Comparison of ENCODE assay signal across 8 mouse cellular contexts in the genomic region with DNA sequence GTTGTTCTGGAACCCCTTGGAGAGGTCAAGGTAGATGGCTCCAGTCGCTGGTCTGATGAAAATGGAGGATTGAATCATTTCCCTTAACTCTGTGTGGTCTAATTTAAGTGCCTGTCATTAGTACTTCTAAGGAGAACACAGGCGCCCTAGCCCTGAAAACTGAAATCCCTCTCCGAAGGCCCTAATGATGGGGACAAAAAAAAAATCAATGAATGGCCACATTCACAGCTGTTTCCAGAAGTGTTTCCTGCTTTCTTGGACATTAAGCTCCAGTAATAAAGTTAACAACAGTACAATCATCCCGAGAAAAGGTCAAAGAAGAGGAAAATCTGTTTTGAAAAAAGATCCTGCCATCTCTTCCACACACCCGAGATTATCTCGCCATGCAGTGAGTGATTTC.
A peak's percentile ranks its signal among the peaks of the same experiment; 100 is the strongest.
DNase-seq lines count a peak whose midpoint lies in the region; ATAC-seq and TF ChIP-seq lines count a peak whose summit lies in the region.

No protein-coding gene starts in this region.

- in situ Hi-C loops in ES-E14 (cut with MboI; ENCODE audit: low sequenced_read_pairs in 2 of 2, unreplicated experiment in 2 of 2), result loop anchor here (25.0 kb wide), 1 partner anchor 166 kb away; a partner anchor contains a TSS

- H3K27me3 ChIP-seq in heart, embryonic 13.5 days (replicated peaks), result no peaks in the 10 kb centered on the region
- H3K27me3 ChIP-seq in hindbrain, embryonic 13.5 days, result no peaks in the 10 kb centered on the region
- no peaks in the 10 kb centered on the region for H3K27me3 ChIP-seq in midbrain, embryonic 11.5 days (ENCODE audit: control insufficient read depth, insufficient read depth, low read length)

- no peak for TF ChIP-seq CTCF in lung, adult 2 months (IDR thresholded peaks at IDR 0.05; ENCODE audit: insufficient read depth, low read length)

- 34% methylated on average over 6 of the region's 6 CpGs for whole genome bisulfite sequencing in heart, embryonic 13.5 days
- WGBS in hindbrain, embryonic 13.5 days, result 41% methylated on average over 6 of the region's 6 CpGs
- WGBS in midbrain, embryonic 11.5 days, result 51% methylated on average over 6 of the region's 6 CpGs
- 41% methylated on average over 6 of the region's 6 CpGs for WGBS in lung, adult 2 months

- TF ChIP-seq POLR2A in lung, adult 2 months (IDR thresholded peaks at IDR 0.05; ENCODE audit: borderline replicate concordance, extremely low read depth, low read depth, low read length), result no peak

- H3K4me1 ChIP-seq in heart, embryonic 13.5 days, result peaks cover 58% of the 10 kb centered on the region
- H3K4me1 ChIP-seq in ES-E14 (ENCODE audit: control insufficient read depth in 2 of 2, insufficient read depth in 2 of 2, low read length in 2 of 2, poor library complexity in 1 of 2), result peaks cover 11 to 21% of the 10 kb centered on the region in 2 experiments; a peak in 2 of 4 replicates
- H3K4me1 ChIP-seq in hindbrain, embryonic 13.5 days (replicated peaks), result peaks cover 41% of the 10 kb centered on the region
- peaks cover 24% of the 10 kb centered on the region for H3K4me1 ChIP-seq in midbrain, embryonic 11.5 days (ENCODE audit: control insufficient read depth, insufficient read depth, low read length)
- peaks cover 12% of the 10 kb centered on the region for H3K4me1 ChIP-seq in lung, adult 2 months (ENCODE audit: control insufficient read depth, insufficient read depth, low read length)

- peak overlapping the region; percentile 71 for H3K4me2 ChIP-seq in heart, embryonic 13.5 days
- H3K4me2 ChIP-seq in hindbrain, embryonic 13.5 days, result peak overlapping the region; percentile 48
- H3K4me2 ChIP-seq in midbrain, embryonic 11.5 days, result no peak overlapping the region

- H3K36me3 ChIP-seq in heart, embryonic 13.5 days, result no peaks in the 10 kb centered on the region
- no peaks in the 10 kb centered on the region for H3K36me3 ChIP-seq in ES-E14 (ENCODE audit: control insufficient read depth, insufficient read depth, low read length, poor library complexity, severe bottlenecking)
- no peaks in the 10 kb centered on the region for H3K36me3 ChIP-seq in hindbrain, embryonic 13.5 days
- H3K36me3 ChIP-seq in midbrain, embryonic 11.5 days (ENCODE audit: control insufficient read depth, insufficient read depth, low read length), result no peaks in the 10 kb centered on the region

- peak overlapping the region; percentile 45 for H3K4me3 ChIP-seq in heart, embryonic 13.5 days
- H3K4me3 ChIP-seq in ES-E14 (ENCODE audit: insufficient read depth in 1 of 2, low read depth in 1 of 2, low read length in 2 of 2, poor library complexity in 1 of 2, severe bottlenecking in 1 of 2), result peak overlapping the region; percentile 43 to 58
- no peak overlapping the region for H3K4me3 ChIP-seq in hindbrain, embryonic 13.5 days
- no peak overlapping the region for H3K4me3 ChIP-seq in midbrain, embryonic 11.5 days (ENCODE audit: low read depth, low read length)
- no peak overlapping the region for H3K4me3 ChIP-seq in lung, adult 2 months (replicated peaks; ENCODE audit: extremely low read depth, low read depth, low read length)

- no peaks in the 10 kb centered on the region for H3K9me3 ChIP-seq in heart, embryonic 13.5 days
- H3K9me3 ChIP-seq in ES-E14 (ENCODE audit: control insufficient read depth, insufficient read depth, low read depth, low read length), result no peaks in the 10 kb centered on the region
- no peaks in the 10 kb centered on the region for H3K9me3 ChIP-seq in hindbrain, embryonic 13.5 days
- no peaks in the 10 kb centered on the region for H3K9me3 ChIP-seq in midbrain, embryonic 11.5 days (ENCODE audit: control insufficient read depth, low read length)

- peak overlapping the region; percentile 98 for H3K27ac ChIP-seq in heart, embryonic 13.5 days (replicated peaks)
- H3K27ac ChIP-seq in ES-E14 (ENCODE audit: insufficient read depth, low read depth, low read length, poor library complexity, severe bottlenecking), result peak overlapping the region; percentile 84; the same call in 1 of the 2 replicates
- H3K27ac ChIP-seq in hindbrain, embryonic 13.5 days, result peak overlapping the region; percentile 95
- H3K27ac ChIP-seq in midbrain, embryonic 11.5 days (ENCODE audit: low read depth, low read length), result peak overlapping the region; percentile 55; the same call in 1 of the 2 replicates

- peak overlapping the region; percentile 78 for H3K9ac ChIP-seq in heart, embryonic 13.5 days
- H3K9ac ChIP-seq in ES-E14 (ENCODE audit: insufficient read depth, low read depth, low read length, poor library complexity, severe bottlenecking), result peak overlapping the region; percentile 67
- no peak overlapping the region; the same call in 1 of the 2 replicates for H3K9ac ChIP-seq in hindbrain, embryonic 13.5 days
- no peak overlapping the region for H3K9ac ChIP-seq in midbrain, embryonic 11.5 days (ENCODE audit: low read length)

- no peak for ATAC-seq in heart, embryonic 13.5 days (ENCODE audit: extremely low read depth, insufficient number of reproducible peaks, low FRiP score, low TSS enrichment)
- no peak for ATAC-seq in hindbrain, embryonic 13.5 days (ENCODE audit: low FRiP score)
- ATAC-seq in midbrain, embryonic 11.5 days (ENCODE audit: low FRiP score), result no peak

- no peak for DNase-seq in heart, adult 11 months
- DNase-seq in ES-E14 (ENCODE audit: low read depth, low spot score), result no peak
- peak; percentile 89 for DNase-seq in midbrain, embryonic 11.5 days (ENCODE audit: low spot score, missing footprints)
- no peak for DNase-seq in embryo, embryonic 10.5 days (ENCODE audit: low spot score)
- DNase-seq in lung, adult 2 months, result no peak
- no peak for DNase-seq in cerebellum, adult 11 months

TF ChIP-seq in ES-E14, 5 proteins besides CTCF, POLR2A, EP300 and RAD21:
- no peak for TF ChIP-seq MAFK (IDR thresholded peaks at IDR 0.05; ENCODE audit: insufficient read depth, low read depth, low read length)
- no peak for TF ChIP-seq ZC3H11A (IDR thresholded peaks at IDR 0.05; ENCODE audit: borderline replicate concordance, low read depth, low read length)
- TF ChIP-seq CHD2 (IDR thresholded peaks at IDR 0.05; ENCODE audit: low read depth, low read length), result no peak
- TF ChIP-seq HCFC1 (IDR thresholded peaks at IDR 0.05; ENCODE audit: borderline replicate concordance, insufficient read depth, low read length), result no peak
- TF ChIP-seq ZNF384 (IDR thresholded peaks at IDR 0.05; ENCODE audit: low read depth, low read length), result peak; percentile 33; the same call in 1 of the 2 replicates
TF ChIP-seq in ES-E14: peak in this region for 1.

Comparison
In these comparisons a context has a peak if more than half of its experiments do, and no peak if none do; other contexts are left out.
1. H3K4me3 ChIP-seq: peak in heart, embryonic 13.5 days (single experiment) and ES-E14 (2 of 2); none in hindbrain, embryonic 13.5 days (single experiment), midbrain, embryonic 11.5 days (single experiment) and lung, adult 2 months (single experiment).
2. H3K9ac ChIP-seq: peak in heart, embryonic 13.5 days (single experiment) and ES-E14 (single experiment); none in hindbrain, embryonic 13.5 days (single experiment) and midbrain, embryonic 11.5 days (single experiment).
3. Peak in every context shown above with its lines, with median percentiles within 50 percentile points of each other: H3K27ac ChIP-seq.